Mouse (Mus musculus) testis, adult 2 months (tissue): ENCODE measurements around the gene Alg5. TPM values are rescaled to one million over a fixed set of nuclear protein-coding genes. Genes with fewer than 3 reads are reported as not detected.

Source experiments
- H3K27ac ChIP-seq: fragments of 200-500 bp; 2 replicates; pipeline ENCODE4 v1.5.1; 2012; ENCODE audit warnings: low read depth, low read length; ENCODE audit not compliant: control insufficient read depth, insufficient read depth
- H3K27me3 ChIP-seq: fragments of 200-500 bp; 2 replicates; pipeline ENCODE4 v1.6.1; 2012; ENCODE audit warnings: mild to moderate bottlenecking, low read length, moderate library complexity; ENCODE audit not compliant: control insufficient read depth, insufficient read depth
- H3K36me3 ChIP-seq: fragments of 200-500 bp; 2 replicates; pipeline ENCODE4 v1.6.1; 2012; ENCODE audit warnings: mild to moderate bottlenecking, low read length; ENCODE audit not compliant: control insufficient read depth, insufficient read depth
- H3K4me1 ChIP-seq: fragments of 200-500 bp; 2 replicates; pipeline ENCODE4 v1.6.1; 2012; ENCODE audit warnings: low read length; ENCODE audit not compliant: control insufficient read depth, insufficient read depth
- H3K4me3 ChIP-seq: fragments of 200-500 bp; 2 replicates; pipeline ENCODE4 v1.5.1; 2012; ENCODE audit warnings: low read depth, mild to moderate bottlenecking, low read length, moderate library complexity, mixed read lengths; ENCODE audit not compliant: control insufficient read depth
- CTCF ChIP-seq: fragments of 200-500 bp; IDR thresholded peaks from 2 replicates; pipeline ENCODE4 v1.5.1; 2012; ENCODE audit warnings: low read depth, mild to moderate bottlenecking, inconsistent platforms, low read length, moderate library complexity; ENCODE audit not compliant: control insufficient read depth, insufficient read depth, insufficient replicate concordance
- POLR2A ChIP-seq: fragments of 200-500 bp; IDR thresholded peaks from 2 replicates; pipeline ENCODE4 v1.6.1; 2012; ENCODE audit warnings: low read depth, mild to moderate bottlenecking, inconsistent platforms, low read length, moderate library complexity; ENCODE audit not compliant: control insufficient read depth
- polyA plus RNA-seq: library from polyadenylated mRNA; depleted of rRNA; stranded (reverse); fragments of >200 nt; gene quantifications from 2 replicates; pipeline ENCODE4 v1.2.3, GENCODE M21; 2012; rRNA removed

The Alg5 gene
- polyA plus RNA-seq, 1 experiment, result 5.7 TPM

GRCm38 (mm10) chr3:54773613-54774012, 38.3 kb downstream of the Alg5 start:
- Histone ChIP-seq H3K27me3 (no peaks in the 10 kb centered on the region), H3K4me3 (no peak overlapping the region), H3K27ac (no peak overlapping the region), H3K36me3 (no peaks in the 10 kb centered on the region), H3K4me1 (no peaks in the 10 kb centered on the region)
- TF ChIP-seq CTCF (peak; percentile 88; the same call in 1 of the 2 replicates), POLR2A (no peak)

DNA sequence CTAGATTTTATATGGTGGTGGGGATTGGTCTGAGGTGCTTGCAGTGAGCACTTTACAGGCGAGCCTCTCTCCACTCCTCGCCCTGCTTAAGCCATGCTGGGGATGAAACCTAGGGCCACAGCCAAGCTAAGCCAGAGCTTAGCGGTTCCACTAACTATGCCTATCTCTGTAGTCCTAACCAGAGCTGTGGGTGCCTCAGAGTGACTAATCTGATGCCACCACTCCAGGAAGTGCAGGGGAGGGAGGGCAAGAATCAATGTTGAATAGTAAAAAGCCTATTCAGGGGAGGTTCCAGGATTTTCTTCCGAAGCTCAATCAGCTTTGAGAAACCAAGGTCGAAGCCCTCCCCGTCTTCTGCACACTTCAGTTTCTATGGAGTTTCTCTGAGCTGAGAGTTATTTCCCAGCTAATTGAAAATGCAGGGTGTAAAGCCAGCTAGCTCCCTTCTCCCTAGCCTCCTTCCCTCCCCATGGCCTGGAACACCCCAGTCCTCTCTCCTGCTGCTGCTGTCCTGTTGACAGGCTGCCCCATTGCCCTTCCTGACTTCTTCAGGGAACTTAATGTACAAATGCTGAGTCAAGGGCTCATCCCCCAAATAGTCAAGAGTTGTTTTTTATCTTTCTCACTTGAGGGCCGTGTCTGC, 40.8 kb downstream of the Alg5 start:
- no peaks in the 10 kb centered on the region for H3K27me3 ChIP-seq
- H3K36me3 ChIP-seq, result no peaks in the 10 kb centered on the region
- TF ChIP-seq CTCF, result no peak
- TF ChIP-seq POLR2A, result no peak
- no peaks in the 10 kb centered on the region for H3K4me1 ChIP-seq
- H3K4me3 ChIP-seq, result no peak overlapping the region
- H3K27ac ChIP-seq, result no peak overlapping the region

GRCm38 (mm10) chr3:54790601-54791000, 55.3 kb downstream of the Alg5 start:
- H3K4me1 ChIP-seq, result peaks cover 8% of the 10 kb centered on the region
- no peaks in the 10 kb centered on the region for H3K36me3 ChIP-seq
- TF ChIP-seq POLR2A (no peak), CTCF (no peak)
- no peak overlapping the region for H3K4me3 ChIP-seq
- H3K27ac ChIP-seq, result no peak overlapping the region
- H3K27me3 ChIP-seq, result no peaks in the 10 kb centered on the region

DNA sequence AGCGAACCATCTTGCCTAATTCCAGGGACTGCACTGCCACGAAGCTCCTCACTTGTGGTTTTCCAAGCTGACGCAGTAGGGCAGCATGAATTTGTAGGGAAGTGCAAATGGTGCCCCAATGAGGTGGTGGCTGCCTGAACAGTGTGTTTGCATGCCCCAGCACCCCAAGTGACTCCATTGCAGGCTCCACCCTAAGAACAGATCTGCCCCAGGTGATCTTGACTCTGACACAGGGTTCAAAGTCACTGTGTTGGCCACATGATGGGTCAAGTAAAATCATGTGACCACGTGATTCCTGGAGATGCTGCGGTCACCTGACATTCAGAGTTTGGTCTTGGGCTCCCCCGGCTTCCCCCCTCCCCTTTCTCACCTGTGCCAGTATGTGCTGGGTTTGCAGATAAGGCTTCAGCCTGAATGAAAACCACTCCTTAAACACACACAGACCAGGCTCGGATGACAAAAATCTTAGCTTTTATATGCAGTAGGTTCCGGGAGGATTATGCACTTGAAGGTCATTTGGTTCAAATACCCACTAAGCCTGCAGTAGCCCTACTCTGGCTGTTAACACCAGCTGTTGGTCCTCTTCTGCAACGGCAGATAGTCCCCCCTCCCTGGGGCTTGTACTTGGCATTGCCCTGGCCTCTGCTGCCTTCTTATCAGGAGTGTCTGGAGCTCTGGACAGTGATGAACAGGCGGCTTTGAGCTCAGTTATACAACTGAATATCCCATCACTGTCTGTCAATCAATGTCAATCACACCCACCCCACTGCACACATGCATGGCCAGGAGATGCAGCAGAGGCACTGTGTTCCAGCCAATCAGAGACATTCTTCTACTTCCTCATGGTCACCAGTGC, 56.7 kb downstream of the Alg5 start:
- no peak for TF ChIP-seq POLR2A
- TF ChIP-seq CTCF, result no peak
- no peak overlapping the region for H3K4me3 ChIP-seq
- H3K27ac ChIP-seq, result no peak overlapping the region
- no peaks in the 10 kb centered on the region for H3K27me3 ChIP-seq
- H3K4me1 ChIP-seq, result peaks cover 8% of the 10 kb centered on the region
- H3K36me3 ChIP-seq, result no peaks in the 10 kb centered on the region

DNA sequence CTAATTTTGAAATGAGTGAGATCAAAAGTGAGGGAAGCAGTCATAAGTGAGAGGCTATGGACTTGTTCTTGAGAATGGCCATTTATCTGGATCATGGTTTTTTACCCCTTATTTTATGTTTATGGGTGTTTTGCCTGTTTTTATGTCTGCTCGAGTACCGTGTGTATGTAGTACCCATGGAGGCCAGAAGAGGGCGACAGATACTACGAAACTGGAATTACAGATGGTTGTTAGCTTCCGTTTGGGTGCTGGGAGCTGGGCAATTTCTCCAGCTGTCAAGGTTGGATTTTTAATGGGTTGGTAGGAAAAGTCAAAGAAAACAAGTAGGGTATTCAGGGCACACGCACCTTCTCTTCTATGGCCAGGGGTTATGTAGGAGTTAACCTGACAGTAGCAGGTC, 58.4 kb downstream of the Alg5 start:
- Histone ChIP-seq H3K4me3 (no peak overlapping the region), H3K4me1 (peaks cover 8% of the 10 kb centered on the region), H3K36me3 (no peaks in the 10 kb centered on the region), H3K27me3 (no peaks in the 10 kb centered on the region), H3K27ac (no peak overlapping the region)
- 0 out of 2 replicates have a peak, but pooled peaks have one; percentile 8 for TF ChIP-seq CTCF
- TF ChIP-seq POLR2A, result no peak

GRCm38 (mm10) chr3:54795379-54795778, 60.0 kb downstream of the Alg5 start:
- Histone ChIP-seq H3K27me3 (no peaks in the 10 kb centered on the region), H3K27ac (no peak overlapping the region), H3K4me1 (peaks cover 2% of the 10 kb centered on the region), H3K4me3 (no peak overlapping the region), H3K36me3 (no peaks in the 10 kb centered on the region)
- TF ChIP-seq POLR2A, result no peak
- TF ChIP-seq CTCF, result peak; percentile 46; the same call in 1 of the 2 replicates

DNA sequence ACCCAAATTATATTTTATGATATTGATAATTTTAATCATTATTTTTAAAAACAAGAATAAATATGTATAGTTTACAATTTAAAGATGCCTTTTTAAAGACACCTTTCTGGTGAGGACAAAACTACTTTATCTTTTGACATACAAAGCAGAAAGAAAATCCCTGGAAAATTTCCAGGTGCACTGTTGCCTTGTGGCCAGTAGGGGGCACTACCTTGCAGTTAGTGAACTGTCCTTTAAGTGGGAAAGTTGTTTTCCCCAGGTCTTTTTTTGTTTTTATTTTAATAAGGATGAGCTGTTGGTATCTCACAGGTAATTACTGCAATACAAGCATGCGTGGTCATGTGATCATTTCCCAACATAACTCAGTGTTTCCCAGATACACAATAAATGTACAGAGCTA, 60.5 kb downstream of the Alg5 start:
- TF ChIP-seq POLR2A (no peak), CTCF (no peak)
- Histone ChIP-seq H3K4me1 (peaks cover 2% of the 10 kb centered on the region), H3K27me3 (no peaks in the 10 kb centered on the region), H3K4me3 (no peak overlapping the region), H3K27ac (no peak overlapping the region), H3K36me3 (no peaks in the 10 kb centered on the region)

- no peaks in the 10 kb centered on the region for H3K36me3 ChIP-seq
- H3K4me3 ChIP-seq, result peak overlapping the region; percentile 8
- TF ChIP-seq POLR2A, result no peak
- peak; percentile 34; the same call in 1 of the 2 replicates for TF ChIP-seq CTCF
- H3K27me3 ChIP-seq, result no peaks in the 10 kb centered on the region
- peaks cover 2% of the 10 kb centered on the region for H3K4me1 ChIP-seq
- no peak overlapping the region for H3K27ac ChIP-seq
Observed at GRCm38 (mm10) chr3:54797211-54797610, 61.9 kb downstream of the Alg5 start.

Other genes with a start within 250 kb of the Alg5 start
- 286 TPM in 2 replicates for gene Supt20, start 42.7 kb upstream of the Alg5 start, polyA plus RNA-seq
- gene Gm21958, start 21.2 kb upstream of the Alg5 start, polyA plus RNA-seq, result not detected in 2 replicates
- 10.4 and 13.0 TPM in 2 replicates for gene Exosc8, start 146 bp upstream of the Alg5 start, polyA plus RNA-seq
- 0.47 and 0.61 TPM in 2 replicates for gene Smad9, start 20.0 kb downstream of the Alg5 start, polyA plus RNA-seq
- 20.8 and 23.1 TPM in 2 replicates for gene Rfxap, start 72.3 kb downstream of the Alg5 start, polyA plus RNA-seq
- 0.02 and 0.05 TPM in 2 replicates for gene Sertm1, start 180.3 kb downstream of the Alg5 start, polyA plus RNA-seq